Mouse (Mus musculus) CD4-positive, CD25-positive, alpha-beta regulatory T cell, adult 2 months (primary cell): ENCODE results near the gene Hnrnpa3.
"Not testable (repeated sequence)": the region's sequence is repeated elsewhere in the genome, so short reads cannot be mapped to it uniquely, and the experiment has no call there.

ENCODE experiments used
- DNase-seq: peaks from one replicate; pipeline ENCODE4 v3.0.0-alpha.2; 2012; ENCODE audit warnings: low read depth, low spot score

The Hnrnpa3 gene

GRCm38 (mm10) chr2:75672561-75672960 lies 13.5 kb downstream of the Hnrnpa3 start:
- DNase-seq, result no peak

DNA sequence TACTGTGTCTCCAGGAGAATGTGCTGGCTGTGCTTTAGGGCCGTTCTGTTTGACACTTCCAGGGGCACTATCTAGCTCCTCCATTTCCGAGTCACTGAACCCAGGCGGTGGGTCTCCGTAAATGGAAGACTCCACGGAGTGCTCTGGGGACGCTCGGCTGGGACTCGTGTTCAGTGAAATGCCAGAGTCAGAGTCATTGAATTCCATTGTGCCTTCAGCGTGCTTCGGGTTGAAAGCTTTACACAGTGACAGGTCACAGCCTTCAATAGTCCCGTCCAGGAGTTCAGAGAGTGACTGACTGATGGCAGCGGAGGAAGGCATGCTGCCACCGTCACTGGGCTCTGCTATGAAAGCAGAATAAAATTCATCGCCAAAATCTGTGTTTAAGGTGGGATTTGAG lies 17.5 kb downstream of the Hnrnpa3 start:
- DNase-seq, result no peak

GRCm38 (mm10) chr2:75679947-75680346 lies 20.9 kb downstream of the Hnrnpa3 start:
- no peak for DNase-seq

- no peak for DNase-seq
Observed at GRCm38 (mm10) chr2:75681439-75681838, 22.4 kb downstream of the Hnrnpa3 start.

- peak; percentile 92 for DNase-seq
Observed at GRCm38 (mm10) chr2:75682978-75683709, 24.1 kb downstream of the Hnrnpa3 start.

- DNase-seq, result no peak
Observed at GRCm38 (mm10) chr2:75684526-75684925, 25.5 kb downstream of the Hnrnpa3 start.

DNA sequence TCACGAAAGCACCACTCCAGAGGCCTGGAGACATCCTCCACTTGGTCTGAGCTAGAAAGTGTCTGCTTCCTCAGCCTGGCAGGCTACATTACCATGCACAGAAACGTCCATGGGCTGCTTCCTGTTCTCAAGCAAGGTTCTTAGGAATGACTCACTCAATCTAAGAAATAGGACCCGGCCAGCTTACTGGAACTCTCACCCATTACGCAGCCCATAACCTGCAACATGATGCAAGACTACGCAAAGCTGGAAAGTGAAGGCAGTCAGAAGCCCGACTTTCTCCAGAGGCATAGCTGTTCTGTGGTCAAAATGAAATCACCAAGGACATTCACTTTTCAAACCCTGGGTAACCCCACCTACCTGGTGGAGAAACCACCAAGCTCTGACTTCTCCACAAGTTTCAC lies 26.4 kb downstream of the Hnrnpa3 start:
- DNase-seq, result peak; percentile 34

GRCm38 (mm10) chr2:75687040-75687749 lies 28.1 kb downstream of the Hnrnpa3 start:
- no peak for DNase-seq

GRCm38 (mm10) chr2:75688901-75689300 lies 29.8 kb downstream of the Hnrnpa3 start:
- no peak for DNase-seq

DNA sequence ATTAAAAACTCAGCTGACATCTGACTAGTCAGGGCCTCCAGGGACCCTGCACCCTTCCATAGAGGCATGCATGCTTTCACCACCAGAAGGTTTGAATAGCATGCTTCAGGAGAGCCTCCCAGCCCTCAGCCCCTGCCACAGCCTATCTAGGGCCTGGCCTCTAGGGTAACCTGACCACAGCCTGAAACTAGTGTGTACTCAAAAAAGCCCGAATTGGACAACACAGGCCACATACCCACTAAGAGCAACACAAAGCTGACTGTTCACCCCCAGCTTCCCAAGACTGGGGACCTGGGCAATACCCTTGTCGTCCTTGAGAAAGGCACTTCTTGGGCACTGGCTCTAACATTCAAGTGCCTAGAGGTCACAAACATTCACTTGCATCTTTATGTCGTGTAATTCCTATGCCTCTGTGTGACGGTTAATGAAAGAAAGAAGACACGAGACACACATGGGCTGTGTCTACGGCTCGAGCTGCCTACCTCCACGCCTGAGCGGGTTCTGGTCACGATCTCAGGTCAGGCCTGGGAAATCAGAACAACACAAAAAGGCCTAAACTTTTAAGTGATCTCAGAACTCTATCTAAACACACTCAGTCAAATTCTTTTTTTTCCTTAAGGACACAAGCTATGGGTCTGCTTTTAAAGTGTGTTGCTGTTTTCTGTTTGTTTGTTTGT lies 30.6 kb downstream of the Hnrnpa3 start:
- DNase-seq, result no peak

DNA sequence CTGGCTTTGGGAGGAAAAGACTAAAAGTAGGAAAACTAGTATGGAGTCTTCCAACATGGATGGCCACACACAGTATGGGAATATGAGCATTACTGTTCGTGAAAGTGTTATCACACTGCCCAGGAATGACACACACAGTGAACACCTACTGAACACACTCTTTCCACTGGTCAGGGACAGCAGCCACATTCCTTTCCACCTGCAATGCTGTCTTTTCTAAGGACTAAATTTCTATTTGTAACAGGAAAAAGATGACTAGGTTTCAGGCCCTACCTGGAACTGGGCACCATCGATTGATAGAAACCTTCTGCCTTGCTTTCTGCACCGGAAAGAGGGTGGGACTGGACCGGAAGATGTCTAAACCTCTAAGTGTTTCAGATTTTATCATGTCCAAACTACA lies 31.6 kb downstream of the Hnrnpa3 start:
- no peak for DNase-seq

DNA sequence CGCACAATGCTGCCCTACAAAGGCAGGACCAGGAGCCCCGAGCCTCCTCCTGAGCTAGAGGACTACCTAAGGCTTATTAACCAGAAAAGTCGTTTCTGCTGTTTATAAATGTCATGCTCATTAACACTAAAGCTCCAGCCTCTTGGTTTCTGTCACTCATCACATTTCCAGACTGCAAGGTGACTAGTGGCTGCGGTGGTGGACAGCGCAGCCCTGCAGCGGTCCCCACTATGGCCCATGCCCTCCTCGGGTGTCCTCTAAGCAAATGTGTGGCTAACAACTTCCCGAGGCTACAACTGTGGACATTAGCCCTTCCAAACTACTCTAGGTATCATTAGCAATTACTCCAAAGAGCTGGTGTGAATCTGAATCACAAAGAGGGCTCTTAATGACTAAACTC lies 32.3 kb downstream of the Hnrnpa3 start:
- no peak for DNase-seq

GRCm38 (mm10) chr2:75692369-75692768 lies 33.3 kb downstream of the Hnrnpa3 start:
- DNase-seq, result no peak

- DNase-seq, result not testable (repeated sequence)
Observed at GRCm38 (mm10) chr2:75694926-75695325, 35.9 kb downstream of the Hnrnpa3 start.

DNA sequence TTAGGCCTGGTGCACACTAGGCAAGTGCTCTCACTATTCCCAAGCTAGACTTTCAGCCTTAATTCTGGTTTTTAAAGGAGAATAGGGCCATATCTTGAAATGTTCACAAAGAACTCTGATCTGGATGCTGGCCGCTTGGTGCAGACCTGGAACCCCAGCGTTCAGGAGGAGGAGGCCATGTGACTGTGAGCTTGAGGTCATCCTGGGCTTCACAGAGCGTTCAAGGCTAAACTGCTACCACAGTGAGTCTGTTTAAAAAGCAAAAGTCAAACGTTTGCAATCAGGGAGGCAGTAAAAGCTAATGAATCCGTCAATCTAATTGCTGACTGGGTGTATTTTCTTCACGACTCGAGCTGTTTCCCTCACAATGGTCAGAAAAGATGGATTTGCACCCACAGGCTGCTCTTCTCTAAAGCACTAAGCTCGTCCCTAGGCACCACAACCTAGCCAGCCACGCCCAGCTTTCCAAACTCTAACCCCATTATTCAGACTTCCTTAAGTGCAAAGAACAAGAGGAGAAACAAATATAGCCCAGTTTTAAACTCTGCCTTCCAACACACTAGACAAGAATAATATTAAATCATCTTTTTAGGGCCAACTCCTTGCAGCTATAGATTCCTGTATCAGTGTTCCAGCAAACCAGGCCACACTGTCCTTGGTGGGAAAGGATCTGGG lies 36.8 kb downstream of the Hnrnpa3 start:
- DNase-seq, result no peak

DNA sequence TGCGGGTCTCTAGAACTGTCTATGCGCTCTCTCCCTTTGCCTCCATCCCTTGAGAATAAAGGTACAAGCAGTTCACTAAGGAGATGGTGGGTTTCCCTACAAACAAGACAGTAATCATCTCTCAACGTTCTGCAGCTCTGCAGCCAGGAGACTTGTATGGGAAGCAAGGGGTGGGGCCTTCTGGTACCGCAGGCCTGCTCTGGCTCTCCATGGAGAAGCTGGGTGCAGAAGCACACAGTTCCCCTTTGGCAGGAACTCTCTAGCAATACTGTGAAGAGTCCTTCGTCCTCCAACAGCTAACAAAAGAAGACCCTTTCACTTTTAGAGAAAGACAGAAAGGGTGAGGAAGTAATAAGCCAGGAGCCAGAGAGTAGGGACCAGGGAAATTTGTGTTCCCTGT lies 37.3 kb downstream of the Hnrnpa3 start:
- DNase-seq, result no peak

GRCm38 (mm10) chr2:75697222-75697621 lies 38.2 kb downstream of the Hnrnpa3 start:
- no peak for DNase-seq

- DNase-seq, result no peak
Observed at GRCm38 (mm10) chr2:75698007-75698406, 38.9 kb downstream of the Hnrnpa3 start.

GRCm38 (mm10) chr2:75698874-75699273 lies 39.8 kb downstream of the Hnrnpa3 start:
- DNase-seq, result no peak

- DNase-seq, result no peak
Observed at GRCm38 (mm10) chr2:75700543-75700942, 41.5 kb downstream of the Hnrnpa3 start.

DNA sequence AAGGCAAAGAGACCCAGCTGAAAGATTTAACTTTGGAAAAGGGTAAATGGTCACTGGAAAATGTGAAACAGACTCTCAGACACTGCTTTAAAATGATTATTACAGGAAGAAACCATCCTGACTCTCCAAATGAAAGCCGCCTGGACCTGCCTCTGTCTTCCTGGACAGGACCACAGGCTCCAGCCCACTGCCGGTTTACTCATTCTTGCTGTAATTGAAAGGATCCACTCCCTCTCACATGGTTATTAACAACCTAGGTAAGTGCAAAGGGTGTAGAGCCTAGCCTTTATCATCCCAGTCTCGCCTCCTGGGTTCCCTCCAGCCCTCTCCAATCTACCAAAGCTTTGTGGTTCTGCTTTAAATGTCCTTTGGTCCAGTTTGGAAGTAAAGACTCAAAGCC lies 42.1 kb downstream of the Hnrnpa3 start:
- no peak for DNase-seq
